Mouse (Mus musculus): ENCODE results near the gene Ly86. TPM values are rescaled to one million over a fixed set of nuclear protein-coding genes. Genes with fewer than 3 reads are reported as not detected.

Gene Ly86
- total and polyA plus RNA-seq, 3 experiments, result 2.1 to 4.5 (median 2.5) TPM

GRCm38 (mm10) chr13:37342804-37343203, 2.2 kb upstream of the Ly86 start:
- H3K9ac ChIP-seq (ENCODE audit: low read depth, low read length), result no peak overlapping the region
- no peak overlapping the region for H3K27ac ChIP-seq
- TF ChIP-seq POLR2A (IDR thresholded peaks at IDR 0.05; ENCODE audit: insufficient read depth, low read depth, low read length) (no peak), EP300 (IDR thresholded peaks at IDR 0.05; ENCODE audit: insufficient read depth, low read depth, low read length) (no peak), CTCF (IDR thresholded peaks at IDR 0.05) (no peak)
- DNase-seq, result no peak
- intact Hi-C loops (cut with DNase I), result no loop called here
- no peaks in the 10 kb centered on the region for H3K4me1 ChIP-seq (ENCODE audit: control insufficient read depth, insufficient read depth, low read length)
- H3K27me3 ChIP-seq (ENCODE audit: control insufficient read depth, insufficient read depth, low read length), result peaks cover 1% of the 10 kb centered on the region; the same call in 1 of the 2 replicates
- H3K79me2 ChIP-seq (replicated peaks; ENCODE audit: control insufficient read depth, insufficient read depth, low read length), result no peaks in the 10 kb centered on the region
- WGBS, result 48% methylated on average over 1 of the region's 1 CpGs
- no peak overlapping the region for H3K4me3 ChIP-seq
- no peaks in the 10 kb centered on the region for H3K36me3 ChIP-seq (ENCODE audit: control insufficient read depth, insufficient read depth, low read length)

- no peaks in the 10 kb centered on the region for H3K4me1 ChIP-seq (ENCODE audit: control insufficient read depth, insufficient read depth, low read length)
- no peak for TF ChIP-seq POLR2A (IDR thresholded peaks at IDR 0.05; ENCODE audit: insufficient read depth, low read depth, low read length)
- TF ChIP-seq CTCF (IDR thresholded peaks at IDR 0.05), result no peak
- no peak for TF ChIP-seq EP300 (IDR thresholded peaks at IDR 0.05; ENCODE audit: insufficient read depth, low read depth, low read length)
- peak in 1 of 2 experiments; percentile 34 for DNase-seq
- H3K4me3 ChIP-seq, result no peak overlapping the region
- no peaks in the 10 kb centered on the region for H3K36me3 ChIP-seq (ENCODE audit: control insufficient read depth, insufficient read depth, low read length)
- no peak overlapping the region for H3K9ac ChIP-seq (ENCODE audit: low read depth, low read length)
- H3K27me3 ChIP-seq (ENCODE audit: control insufficient read depth, insufficient read depth, low read length), result no peaks in the 10 kb centered on the region
- intact Hi-C loops (cut with DNase I), result no loop called here
- no peaks in the 10 kb centered on the region for H3K79me2 ChIP-seq (replicated peaks; ENCODE audit: control insufficient read depth, insufficient read depth, low read length)
- H3K27ac ChIP-seq, result no peak overlapping the region
- 90% methylated on average over 10 of the region's 10 CpGs for WGBS
Measured at GRCm38 (mm10) chr13:37345823-37346222, 815 bp downstream of the Ly86 start.

- DNase-seq, result no peak
- Histone ChIP-seq H3K79me2 (replicated peaks; ENCODE audit: control insufficient read depth, insufficient read depth, low read length) (no peaks in the 10 kb centered on the region), H3K9ac (ENCODE audit: low read depth, low read length) (no peak overlapping the region), H3K4me1 (ENCODE audit: control insufficient read depth, insufficient read depth, low read length) (no peaks in the 10 kb centered on the region), H3K4me3 (no peak overlapping the region), H3K36me3 (ENCODE audit: control insufficient read depth, insufficient read depth, low read length) (no peaks in the 10 kb centered on the region), H3K27me3 (ENCODE audit: control insufficient read depth, insufficient read depth, low read length) (no peaks in the 10 kb centered on the region), H3K27ac (no peak overlapping the region)
- TF ChIP-seq EP300 (IDR thresholded peaks at IDR 0.05; ENCODE audit: insufficient read depth, low read depth, low read length) (no peak), POLR2A (IDR thresholded peaks at IDR 0.05; ENCODE audit: insufficient read depth, low read depth, low read length) (no peak)
- intact Hi-C loops (cut with DNase I), result no loop called here
- 71% methylated on average over 8 of the region's 8 CpGs for WGBS
Measured at GRCm38 (mm10) chr13:37347871-37348595, 3.0 kb downstream of the Ly86 start.

GRCm38 (mm10) chr13:37349051-37349450, 4.0 kb downstream of the Ly86 start:
- Histone ChIP-seq H3K9ac (ENCODE audit: low read depth, low read length) (no peak overlapping the region), H3K27me3 (ENCODE audit: control insufficient read depth, insufficient read depth, low read length) (no peaks in the 10 kb centered on the region), H3K27ac (no peak overlapping the region), H3K36me3 (ENCODE audit: control insufficient read depth, insufficient read depth, low read length) (no peaks in the 10 kb centered on the region), H3K4me1 (ENCODE audit: control insufficient read depth, insufficient read depth, low read length) (peaks cover under 1% of the 10 kb centered on the region; the same call in 1 of the 2 replicates), H3K79me2 (replicated peaks; ENCODE audit: control insufficient read depth, insufficient read depth, low read length) (no peaks in the 10 kb centered on the region), H3K4me3 (no peak overlapping the region)
- TF ChIP-seq EP300 (IDR thresholded peaks at IDR 0.05; ENCODE audit: insufficient read depth, low read depth, low read length), result no peak
- TF ChIP-seq POLR2A (IDR thresholded peaks at IDR 0.05; ENCODE audit: insufficient read depth, low read depth, low read length), result no peak
- TF ChIP-seq CTCF (IDR thresholded peaks at IDR 0.05), result no peak
- WGBS, result 89% methylated on average over 5 of the region's 5 CpGs
- no peak for DNase-seq
- intact Hi-C loops (cut with DNase I), result no loop called here

GRCm38 (mm10) chr13:37353016-37353415, 8.0 kb downstream of the Ly86 start:
- no peak overlapping the region for H3K4me3 ChIP-seq
- no peak overlapping the region for H3K9ac ChIP-seq (ENCODE audit: low read depth, low read length)
- WGBS, result 85% methylated on average over 2 of the region's 2 CpGs
- no peak overlapping the region for H3K27ac ChIP-seq
- no peaks in the 10 kb centered on the region for H3K36me3 ChIP-seq (ENCODE audit: control insufficient read depth, insufficient read depth, low read length)
- intact Hi-C loops (cut with DNase I), result no loop called here
- no peaks in the 10 kb centered on the region for H3K27me3 ChIP-seq (ENCODE audit: control insufficient read depth, insufficient read depth, low read length)
- H3K4me1 ChIP-seq (ENCODE audit: control insufficient read depth, insufficient read depth, low read length), result peaks cover 3% of the 10 kb centered on the region; the same call in 1 of the 2 replicates
- DNase-seq, result no peak
- TF ChIP-seq EP300 (IDR thresholded peaks at IDR 0.05; ENCODE audit: insufficient read depth, low read depth, low read length) (no peak), CTCF (IDR thresholded peaks at IDR 0.05) (no peak), POLR2A (IDR thresholded peaks at IDR 0.05; ENCODE audit: insufficient read depth, low read depth, low read length) (no peak)
- no peaks in the 10 kb centered on the region for H3K79me2 ChIP-seq (replicated peaks; ENCODE audit: control insufficient read depth, insufficient read depth, low read length)

- 35% methylated on average over 4 of the region's 4 CpGs for WGBS
- no peak overlapping the region for H3K27ac ChIP-seq
- no peak overlapping the region for H3K9ac ChIP-seq (ENCODE audit: low read depth, low read length)
- H3K27me3 ChIP-seq (ENCODE audit: control insufficient read depth, insufficient read depth, low read length), result no peaks in the 10 kb centered on the region
- no peaks in the 10 kb centered on the region for H3K36me3 ChIP-seq (ENCODE audit: control insufficient read depth, insufficient read depth, low read length)
- no peak overlapping the region for H3K4me3 ChIP-seq
- no peaks in the 10 kb centered on the region for H3K79me2 ChIP-seq (replicated peaks; ENCODE audit: control insufficient read depth, insufficient read depth, low read length)
- peaks cover 3% of the 10 kb centered on the region; the same call in 1 of the 2 replicates for H3K4me1 ChIP-seq (ENCODE audit: control insufficient read depth, insufficient read depth, low read length)
- no peak for TF ChIP-seq EP300 (IDR thresholded peaks at IDR 0.05; ENCODE audit: insufficient read depth, low read depth, low read length)
- TF ChIP-seq POLR2A (IDR thresholded peaks at IDR 0.05; ENCODE audit: insufficient read depth, low read depth, low read length), result no peak
- no peak for TF ChIP-seq CTCF (IDR thresholded peaks at IDR 0.05)
- intact Hi-C loops (cut with DNase I), result no loop called here
- no peak for DNase-seq
Measured at GRCm38 (mm10) chr13:37353868-37354267, 8.9 kb downstream of the Ly86 start.
